Mouse (Mus musculus): ENCODE results near the gene Chst10.

The Chst10 gene

GRCm38 (mm10) chr1:38869398-38870195 is 28.4 kb downstream of the Chst10 start:
- DNase-seq (ENCODE audit: low spot score in 2 of 2): no peak

GRCm38 (mm10) chr1:38866242-38866641 is 31.7 kb downstream of the Chst10 start:
- no peak for DNase-seq (ENCODE audit: low spot score in 2 of 2)

GRCm38 (mm10) chr1:38864341-38864740 is 33.6 kb downstream of the Chst10 start:
- no peak for DNase-seq (ENCODE audit: low spot score in 2 of 2)

GRCm38 (mm10) chr1:38862213-38862612 is 35.7 kb downstream of the Chst10 start:
- DNase-seq (ENCODE audit: low spot score in 2 of 2): no peak

- DNase-seq (ENCODE audit: low spot score in 2 of 2): no peak
These were observed 37.0 kb downstream of the Chst10 start for GRCm38 (mm10) chr1:38860867-38861524.

GRCm38 (mm10) chr1:38860207-38860606 is 37.8 kb downstream of the Chst10 start:
- no peak for DNase-seq (ENCODE audit: low spot score in 2 of 2)

- peak in 1 of 2 experiments; percentile 71 for DNase-seq (ENCODE audit: low spot score in 2 of 2)
These were observed 41.8 kb downstream of the Chst10 start for GRCm38 (mm10) chr1:38856196-38856595.

GRCm38 (mm10) chr1:38852250-38852649 is 45.7 kb downstream of the Chst10 start:
- no peak for DNase-seq (ENCODE audit: low spot score in 2 of 2)

- DNase-seq (ENCODE audit: low spot score in 2 of 2): no peak
These were observed 47.3 kb downstream of the Chst10 start for GRCm38 (mm10) chr1:38850650-38851049.

- no peak for DNase-seq (ENCODE audit: low spot score in 2 of 2)
These were observed 49.3 kb downstream of the Chst10 start for GRCm38 (mm10) chr1:38848451-38849289.

- DNase-seq (ENCODE audit: low spot score in 2 of 2): no peak
These were observed 50.0 kb downstream of the Chst10 start for GRCm38 (mm10) chr1:38847975-38848374.

GRCm38 (mm10) chr1:38843275-38843674 is 54.7 kb downstream of the Chst10 start:
- no peak for DNase-seq (ENCODE audit: low spot score in 2 of 2)

- no peak for DNase-seq (ENCODE audit: low spot score in 2 of 2)
These were observed 55.1 kb downstream of the Chst10 start for GRCm38 (mm10) chr1:38842861-38843260.

- no peak for DNase-seq (ENCODE audit: low spot score in 2 of 2)
These were observed 58.0 kb downstream of the Chst10 start for GRCm38 (mm10) chr1:38839944-38840343.

- DNase-seq (ENCODE audit: low spot score in 2 of 2): no peak
These were observed 61.5 kb downstream of the Chst10 start, which contains the start of gene Lonrf2 for GRCm38 (mm10) chr1:38836477-38836872. TSS of gene Lonrf2 (minus strand) at chr1:38836711.

GRCm38 (mm10) chr1:38835568-38836476 is 62.1 kb downstream of the Chst10 start:
- DNase-seq (ENCODE audit: low spot score in 2 of 2): no peak

GRCm38 (mm10) chr1:38834899-38835298 is 63.1 kb downstream of the Chst10 start:
- no peak for DNase-seq (ENCODE audit: low spot score in 2 of 2)

- no peak for DNase-seq (ENCODE audit: low spot score in 2 of 2)
These were observed 73.0 kb downstream of the Chst10 start for GRCm38 (mm10) chr1:38824926-38825325.

- no peak for DNase-seq (ENCODE audit: low spot score in 2 of 2)
These were observed 74.1 kb downstream of the Chst10 start for GRCm38 (mm10) chr1:38823851-38824250.

GRCm38 (mm10) chr1:38819691-38820090 is 78.3 kb downstream of the Chst10 start:
- no peak for DNase-seq (ENCODE audit: low spot score in 2 of 2)

- DNase-seq (ENCODE audit: low spot score in 2 of 2): no peak
These were observed 80.3 kb downstream of the Chst10 start for GRCm38 (mm10) chr1:38817671-38818070.

All from spleen, postnatal 4 days (tissue).